ENCODE assay signal across 8 mouse cellular contexts in genomic region chr14:53301722-53302490, GRCm38 (mm10).
A peak's percentile ranks its signal among the peaks of the same experiment; 100 is the strongest.
DNase-seq lines count a peak whose midpoint lies in the region; ATAC-seq and TF ChIP-seq lines count a peak whose summit lies in the region.
"Not testable (repeated sequence)": the region's sequence is repeated elsewhere in the genome, so short reads cannot be mapped to it uniquely, and the experiment has no call there.

No protein-coding gene starts in this region.

- not testable (repeated sequence) for H3K9me3 ChIP-seq in forebrain, embryonic 16.5 days (ENCODE audit: control insufficient read depth, low read length); hindbrain, embryonic 13.5 days; hindbrain, embryonic 16.5 days (ENCODE audit: control insufficient read depth, low read length); midbrain, embryonic 13.5 days; midbrain, postnatal 0 days (ENCODE audit: low read length); neural tube, embryonic 15.5 days (replicated peaks)

- H3K4me1 ChIP-seq in forebrain, embryonic 16.5 days (replicated peaks; ENCODE audit: control insufficient read depth, insufficient read depth, low read length); hindbrain, embryonic 13.5 days (replicated peaks); hindbrain, embryonic 16.5 days (ENCODE audit: control insufficient read depth, insufficient read depth, low read depth, low read length); midbrain, embryonic 13.5 days (replicated peaks); midbrain, postnatal 0 days (ENCODE audit: insufficient read depth, low read length); neural tube, embryonic 15.5 days: not testable (repeated sequence)

- not testable (repeated sequence) for H3K27me3 ChIP-seq in forebrain, embryonic 16.5 days (replicated peaks; ENCODE audit: control insufficient read depth, insufficient read depth, low read length); hindbrain, embryonic 13.5 days; hindbrain, embryonic 16.5 days (replicated peaks; ENCODE audit: control insufficient read depth, insufficient read depth, low read length); midbrain, embryonic 13.5 days; midbrain, postnatal 0 days (ENCODE audit: insufficient read depth, low read length); neural tube, embryonic 15.5 days (replicated peaks)

- not testable (repeated sequence) for DNase-seq in midbrain, postnatal 0 days (ENCODE audit: low spot score)

- ATAC-seq in forebrain, embryonic 16.5 days: peak; percentile 33; the same call in 1 of the 2 replicates
- peak; percentile 93 for ATAC-seq in granulocyte monocyte progenitor cell, adult 5-6 weeks (replicated peaks; ENCODE audit: poor library complexity, severe bottlenecking)
- ATAC-seq in hindbrain, embryonic 13.5 days (ENCODE audit: low FRiP score): peak; percentile 24; the same call in 1 of the 2 replicates
- peak; percentile 81 for ATAC-seq in hindbrain, embryonic 16.5 days
- peak; percentile 87 for ATAC-seq in megakaryocyte progenitor cell, adult 5-6 weeks (replicated peaks; ENCODE audit: poor library complexity)
- peak; percentile 63; the same call in 1 of the 2 replicates for ATAC-seq in midbrain, embryonic 13.5 days
- peak; percentile 62 for ATAC-seq in midbrain, postnatal 0 days (ENCODE audit: low FRiP score)
- peak; percentile 47; the same call in 1 of the 2 replicates for ATAC-seq in neural tube, embryonic 15.5 days (ENCODE audit: low FRiP score)

- no CpG with 5 or more reads among the region's 11 CpGs for WGBS in forebrain, embryonic 16.5 days
- no CpG with 5 or more reads among the region's 11 CpGs for WGBS in hindbrain, embryonic 13.5 days
- WGBS in hindbrain, embryonic 16.5 days: no CpG with 5 or more reads among the region's 11 CpGs
- no CpG with 5 or more reads among the region's 11 CpGs for WGBS in midbrain, embryonic 13.5 days
- WGBS in midbrain, postnatal 0 days: no CpG with 5 or more reads among the region's 11 CpGs
- WGBS in neural tube, embryonic 15.5 days: no CpG with 5 or more reads among the region's 11 CpGs

- H3K9ac ChIP-seq in forebrain, embryonic 16.5 days (replicated peaks; ENCODE audit: low read depth, low read length); hindbrain, embryonic 13.5 days; hindbrain, embryonic 16.5 days (ENCODE audit: low read depth, low read length); midbrain, embryonic 13.5 days (replicated peaks); midbrain, postnatal 0 days (replicated peaks; ENCODE audit: low read length, poor library complexity, severe bottlenecking); neural tube, embryonic 15.5 days (replicated peaks): not testable (repeated sequence)

- H3K4me3 ChIP-seq in forebrain, embryonic 16.5 days (replicated peaks; ENCODE audit: low read length); hindbrain, embryonic 13.5 days; hindbrain, embryonic 16.5 days (ENCODE audit: low read length); midbrain, embryonic 13.5 days (replicated peaks); midbrain, postnatal 0 days (ENCODE audit: low read depth, low read length); neural tube, embryonic 15.5 days (replicated peaks): not testable (repeated sequence)

- not testable (repeated sequence) for H3K4me2 ChIP-seq in forebrain, embryonic 16.5 days (ENCODE audit: low read length); hindbrain, embryonic 13.5 days; hindbrain, embryonic 16.5 days (ENCODE audit: low read length); midbrain, embryonic 13.5 days (replicated peaks); midbrain, postnatal 0 days (ENCODE audit: low read depth, low read length, poor library complexity, severe bottlenecking); neural tube, embryonic 15.5 days

- H3K27ac ChIP-seq in forebrain, embryonic 16.5 days (ENCODE audit: low read length); hindbrain, embryonic 13.5 days; hindbrain, embryonic 16.5 days (ENCODE audit: low read depth, low read length); midbrain, embryonic 13.5 days; midbrain, postnatal 0 days (ENCODE audit: low read depth, low read length); neural tube, embryonic 15.5 days (replicated peaks): not testable (repeated sequence)

- not testable (repeated sequence) for TF ChIP-seq CTCF in midbrain, postnatal 0 days (IDR thresholded peaks at IDR 0.05)

- H3K36me3 ChIP-seq in forebrain, embryonic 16.5 days (ENCODE audit: control insufficient read depth, insufficient read depth); hindbrain, embryonic 13.5 days; hindbrain, embryonic 16.5 days (ENCODE audit: control insufficient read depth, insufficient read depth, low read length); midbrain, embryonic 13.5 days; midbrain, postnatal 0 days (ENCODE audit: insufficient read depth, low read length); neural tube, embryonic 15.5 days: not testable (repeated sequence)

Comparison
In these comparisons a context has a peak if more than half of its experiments do, and no peak if none do; other contexts are left out.
1. ATAC-seq: peak in every context shown above with its lines; median percentile 93 in granulocyte monocyte progenitor cell, adult 5-6 weeks; 87 in megakaryocyte progenitor cell, adult 5-6 weeks; 81 in hindbrain, embryonic 16.5 days; 63 in midbrain, embryonic 13.5 days; 62 in midbrain, postnatal 0 days; 47 in neural tube, embryonic 15.5 days; 33 in forebrain, embryonic 16.5 days; 24 in hindbrain, embryonic 13.5 days.